Mouse (Mus musculus) heart, postnatal 14 days (tissue): ENCODE results near the gene Cx3cl1. TPM values are rescaled to one million over a fixed set of nuclear protein-coding genes. Genes with fewer than 3 reads are reported as not detected.

ENCODE experiments used
- DNase-seq, 2 experiments: peaks; one replicate each; pipeline ENCODE4 v3.0.0; 2021 to 2022
- intact Hi-C: fragments of 180-260 bp; cut with DNase I; formaldehyde crosslinking; loops from one replicate; pipeline ENCODE4 v1.15.1; 2025
- total RNA-seq, 2 experiments: library from RNA; stranded (reverse); gene quantifications; 2 replicates each; pipeline ENCODE4 v1.2.3; 2021

The Cx3cl1 gene
- total RNA-seq, 2 experiments from 2014 or later: 2.8 to 3.2 TPM

GRCm38 (mm10) chr8:94770945-94771344 is 864 bp upstream of the Cx3cl1 start:
- intact Hi-C loops: no loop called here
- DNase-seq: peak in 1 of 2 experiments; percentile 42

GRCm38 (mm10) chr8:94773048-94773447 is 1.2 kb downstream of the Cx3cl1 start:
- intact Hi-C loops: no loop called here
- DNase-seq: no peak

- intact Hi-C loops: no loop called here
- DNase-seq: no peak
Observed at GRCm38 (mm10) chr8:94773700-94774171, 1.9 kb downstream of the Cx3cl1 start.

GRCm38 (mm10) chr8:94774601-94775000 is 2.8 kb downstream of the Cx3cl1 start:
- intact Hi-C loops: no loop called here
- no peak for DNase-seq

- no peak for DNase-seq
- intact Hi-C loops: no loop called here
Observed at GRCm38 (mm10) chr8:94776346-94776745, 4.5 kb downstream of the Cx3cl1 start.

GRCm38 (mm10) chr8:94778036-94778435 is 6.2 kb downstream of the Cx3cl1 start:
- intact Hi-C loops: no loop called here
- no peak for DNase-seq

- DNase-seq: peak; percentile 42
- intact Hi-C loops: no loop called here
Observed at GRCm38 (mm10) chr8:94778473-94778872, 6.7 kb downstream of the Cx3cl1 start.

GRCm38 (mm10) chr8:94778895-94779533 is 7.2 kb downstream of the Cx3cl1 start:
- no peak for DNase-seq

GRCm38 (mm10) chr8:94779534-94780294 is 7.9 kb downstream of the Cx3cl1 start:
- intact Hi-C loops: no loop called here
- no peak for DNase-seq

More at GRCm38 (mm10) chr8:94778895-94779533, 7.2 kb downstream of the Cx3cl1 start:
- intact Hi-C loops: no loop called here

GRCm38 (mm10) chr8:94780491-94781154 is 8.8 kb downstream of the Cx3cl1 start:
- no peak for DNase-seq
- intact Hi-C loops: no loop called here

GRCm38 (mm10) chr8:94781155-94781837 is 9.5 kb downstream of the Cx3cl1 start:
- no peak for DNase-seq
- intact Hi-C loops: no loop called here

- intact Hi-C loops: no loop called here
- peak in 1 of 2 experiments; percentile 40 for DNase-seq
Observed at GRCm38 (mm10) chr8:94781838-94782235, 10.0 kb downstream of the Cx3cl1 start.

GRCm38 (mm10) chr8:94783890-94784289 is 12.1 kb downstream of the Cx3cl1 start:
- intact Hi-C loops: no loop called here
- DNase-seq: no peak

- intact Hi-C loops: no loop called here
- peak; percentile 36 to 61 for DNase-seq
Observed at GRCm38 (mm10) chr8:94785247-94785985, 13.6 kb downstream of the Cx3cl1 start.

GRCm38 (mm10) chr8:94785995-94786595 is 14.3 kb downstream of the Cx3cl1 start:
- DNase-seq: no peak
- intact Hi-C loops: no loop called here

- no peak for DNase-seq
- intact Hi-C loops: no loop called here
Observed at GRCm38 (mm10) chr8:94787524-94788501, 16.0 kb downstream of the Cx3cl1 start.

- DNase-seq: no peak
- intact Hi-C loops: no loop called here
Observed at GRCm38 (mm10) chr8:94789256-94789955, 17.6 kb downstream of the Cx3cl1 start.

GRCm38 (mm10) chr8:94794368-94794767 is 22.6 kb downstream of the Cx3cl1 start:
- intact Hi-C loops: no loop called here
- DNase-seq: no peak
